ENCODE assay signal across 8 mouse cellular contexts in genomic region chr2:72285256-72285887, GRCm38 (mm10). TPM values are rescaled to one million over a fixed set of nuclear protein-coding genes. Genes with fewer than 3 reads are reported as not detected.
DNase-seq lines count a peak whose midpoint lies in the region; ATAC-seq and TF ChIP-seq lines count a peak whose summit lies in the region.

Gene Map3k20, plus strand, starts transcription at chr2:72285637.

- 2% methylated on average over 49 of the region's 50 CpGs for WGBS in forebrain, embryonic 12.5 days
- WGBS in lung, adult 2 months = 3% methylated on average over 50 of the region's 50 CpGs
- WGBS in neural tube, embryonic 15.5 days = 2% methylated on average over 44 of the region's 50 CpGs

- DNase-seq in heart, postnatal 10 days = peak; percentile 83 to 87
- peak; percentile 84 to 90 for DNase-seq in kidney, postnatal 4 days
- DNase-seq in lung, adult 2 months = peak; percentile 81
- peak; percentile 57 to 60 for DNase-seq in thymus, postnatal 36 days

- H3K36me3 ChIP-seq in ES-Bruce4 (ENCODE audit: control insufficient read depth, insufficient read depth, low read length, poor library complexity, severe bottlenecking) = no peaks in the 10 kb centered on the region
- no peaks in the 10 kb centered on the region for H3K36me3 ChIP-seq in forebrain, embryonic 12.5 days (replicated peaks)
- H3K36me3 ChIP-seq in neural tube, embryonic 15.5 days = no peaks in the 10 kb centered on the region

- H3K9ac ChIP-seq in ES-Bruce4 (ENCODE audit: low read depth, poor library complexity, severe bottlenecking) = peak within 1 kb of the TSS; percentile 99
- peak within 1 kb of the TSS; percentile 86 for H3K9ac ChIP-seq in forebrain, embryonic 12.5 days
- peak within 1 kb of the TSS; percentile 58 for H3K9ac ChIP-seq in neural tube, embryonic 15.5 days (replicated peaks)

- intact Hi-C loops in heart, postnatal 10 days (cut with DNase I) = loop anchor here (5.0 kb wide), 2 partner anchors 48 to 192 kb away; partner anchors contain the start of gene Cdca7

- H3K4me2 ChIP-seq in forebrain, embryonic 12.5 days = peak within 1 kb of the TSS; percentile 90
- H3K4me2 ChIP-seq in neural tube, embryonic 15.5 days = peak within 1 kb of the TSS; percentile 82

- no peak for TF ChIP-seq EP300 in ES-Bruce4 (IDR thresholded peaks at IDR 0.05; ENCODE audit: insufficient read depth, low read depth, low read length)

- no peak for TF ChIP-seq POLR2A in ES-Bruce4 (IDR thresholded peaks at IDR 0.05; ENCODE audit: insufficient read depth, low read length)
- TF ChIP-seq POLR2A in lung, adult 2 months (IDR thresholded peaks at IDR 0.05; ENCODE audit: borderline replicate concordance, extremely low read depth, low read depth, low read length) = no peak

- peak; percentile 82 for ATAC-seq in forebrain, embryonic 12.5 days (ENCODE audit: low FRiP score)
- peak; percentile 83 for ATAC-seq in neural tube, embryonic 15.5 days (ENCODE audit: low FRiP score)

- no peak within 1 kb of the TSS for H3K27ac ChIP-seq in ES-Bruce4 (ENCODE audit: insufficient read depth, low read length)
- H3K27ac ChIP-seq in brown adipose tissue, adult 24 weeks (replicated peaks; ENCODE audit: low read depth, low read length) = peak within 1 kb of the TSS; percentile 76
- 0 out of 2 replicates have a peak within 1 kb of the TSS, but pooled peaks have one; percentile 43 for H3K27ac ChIP-seq in forebrain, embryonic 12.5 days
- no peak within 1 kb of the TSS for H3K27ac ChIP-seq in neural tube, embryonic 15.5 days (replicated peaks)

- peak; percentile 0 for TF ChIP-seq CTCF in ES-Bruce4 (IDR thresholded peaks at IDR 0.05; ENCODE audit: low read depth, low read length)
- no peak for TF ChIP-seq CTCF in lung, adult 2 months (IDR thresholded peaks at IDR 0.05; ENCODE audit: insufficient read depth, low read length)

- no peaks in the 10 kb centered on the region for H3K27me3 ChIP-seq in ES-Bruce4 (ENCODE audit: control insufficient read depth, insufficient read depth, low read length, poor library complexity, severe bottlenecking)
- peaks cover 17% of the 10 kb centered on the region; the same call in 1 of the 2 replicates for H3K27me3 ChIP-seq in forebrain, embryonic 12.5 days
- H3K27me3 ChIP-seq in neural tube, embryonic 15.5 days (replicated peaks) = peaks cover 3% of the 10 kb centered on the region; the same call in 1 of the 2 replicates

- H3K4me1 ChIP-seq in ES-Bruce4 (ENCODE audit: control insufficient read depth, insufficient read depth, low read length) = peaks cover 1% of the 10 kb centered on the region
- peaks cover 2% of the 10 kb centered on the region; the same call in 1 of the 2 replicates for H3K4me1 ChIP-seq in brown adipose tissue, adult 24 weeks (ENCODE audit: control insufficient read depth, insufficient read depth, insufficient read length, low read length)
- peaks cover 2% of the 10 kb centered on the region; the same call in 1 of the 2 replicates for H3K4me1 ChIP-seq in forebrain, embryonic 12.5 days
- H3K4me1 ChIP-seq in lung, adult 2 months (ENCODE audit: control insufficient read depth, insufficient read depth, low read length) = peaks cover 5% of the 10 kb centered on the region
- H3K4me1 ChIP-seq in neural tube, embryonic 15.5 days = peaks cover 11% of the 10 kb centered on the region; the same call in 1 of the 2 replicates

- peak within 1 kb of the TSS; percentile 70 for H3K4me3 ChIP-seq in ES-Bruce4 (ENCODE audit: low read depth, low read length)
- peak within 1 kb of the TSS; percentile 97 for H3K4me3 ChIP-seq in brown adipose tissue, adult 24 weeks (ENCODE audit: insufficient read depth, low read depth, low read length)
- peak within 1 kb of the TSS; percentile 91 for H3K4me3 ChIP-seq in forebrain, embryonic 12.5 days (replicated peaks)
- peak within 1 kb of the TSS; percentile 81 for H3K4me3 ChIP-seq in lung, adult 2 months (replicated peaks; ENCODE audit: extremely low read depth, low read depth, low read length)
- peak within 1 kb of the TSS; percentile 70 for H3K4me3 ChIP-seq in neural tube, embryonic 15.5 days (replicated peaks)

- H3K9me3 ChIP-seq in ES-Bruce4 (replicated peaks; ENCODE audit: control insufficient read depth, insufficient read depth, low read length, poor library complexity, severe bottlenecking) = no peaks in the 10 kb centered on the region
- H3K9me3 ChIP-seq in forebrain, embryonic 12.5 days = no peaks in the 10 kb centered on the region
- H3K9me3 ChIP-seq in neural tube, embryonic 15.5 days (replicated peaks) = no peaks in the 10 kb centered on the region

RNA-seq across cellular contexts. Expression of gene Map3k20, which starts in this region (rescaled TPM):
- polyA plus RNA-seq in ES-Bruce4 (2011; ENCODE audit: insufficient read depth, insufficient read length, low read depth, missing spikeins) = 39.0 and 41.5 TPM in 2 replicates
- polyA plus RNA-seq in brown adipose tissue, adult 24 weeks (2012; ENCODE audit: insufficient read depth, insufficient read length, missing spikeins) = 24.8 and 25.3 TPM in 2 replicates
- polyA plus RNA-seq in forebrain, embryonic 12.5 days (2016; fragmentation: Nextera tagmentation; extraction: Ambion mirVana) = 7.0 and 7.1 TPM in 2 replicates
- 100 to 1,000 TPM; 216 to 235 TPM for total RNA-seq in heart, postnatal 10 days (2021)
- polyA plus RNA-seq in lung, adult 2 months (2012; rRNA removed) = 20.3 and 35.9 TPM in 2 replicates
- polyA plus RNA-seq in neural tube, embryonic 15.5 days (2015; fragmentation: Nextera tagmentation; extraction: Ambion mirVana) = 3.8 and 5.5 TPM in 2 replicates

Comparison
In these comparisons a context has a peak if more than half of its experiments do, and no peak if none do; other contexts are left out.
1. H3K27ac ChIP-seq: peak in brown adipose tissue, adult 24 weeks (single experiment) and forebrain, embryonic 12.5 days (single experiment); none in ES-Bruce4 (single experiment) and neural tube, embryonic 15.5 days (single experiment).
2. Peak in every context shown above with its lines, with median percentiles within 50 percentile points of each other: H3K4me3 ChIP-seq, H3K9ac ChIP-seq and DNase-seq.